Mouse (Mus musculus) liver, postnatal 0 days (tissue): ENCODE data around the gene Slc6a9. TPM values are rescaled to one million over a fixed set of nuclear protein-coding genes. Genes with fewer than 3 reads are reported as not detected.

Experiments used
- ATAC-seq: fragments of 200-750 bp; cut with Nextera tagmentation; 2 replicates; pipeline ENCODE4 v1.8.0; 2017; ENCODE audit warnings: mild to moderate bottlenecking, moderate library complexity
- DNase-seq: peaks from one replicate; pipeline ENCODE4 v3.0.0-alpha.2; 2016
- H3K27ac ChIP-seq: fragments of 300-500 bp; sonication (generic); 2 replicates; pipeline ENCODE4 v1.5.1; 2014; ENCODE audit warnings: antibody characterized with exemption, moderate library complexity, mild to moderate bottlenecking, low read depth
- H3K27me3 ChIP-seq: fragments of 300-500 bp; sonication (generic); 2 replicates; pipeline ENCODE4 v1.6.1; 2014; ENCODE audit warnings: low read length, control low read depth, mixed read lengths; ENCODE audit not compliant: insufficient read depth
- H3K36me3 ChIP-seq: fragments of 300-500 bp; sonication (generic); replicated peaks from 2 replicates; pipeline ENCODE4 v1.6.1; 2014; ENCODE audit warnings: mild to moderate bottlenecking, control low read depth, low read length, moderate library complexity, mixed read lengths; ENCODE audit not compliant: insufficient read depth
- H3K4me1 ChIP-seq: fragments of 300-500 bp; sonication (generic); 2 replicates; pipeline ENCODE4 v1.6.1; 2014; ENCODE audit warnings: antibody characterized with exemption, mild to moderate bottlenecking, control low read depth; ENCODE audit not compliant: insufficient read depth
- H3K4me2 ChIP-seq: fragments of 300-500 bp; sonication (generic); 2 replicates; pipeline ENCODE4 v1.6.1; 2014; ENCODE audit warnings: low read depth, mild to moderate bottlenecking, low read length, moderate library complexity, mixed read lengths
- H3K4me3 ChIP-seq: fragments of 300-500 bp; sonication (generic); 2 replicates; pipeline ENCODE4 v1.5.1; 2014; ENCODE audit warnings: low read depth, low read length
- H3K9ac ChIP-seq: fragments of 300-500 bp; sonication (generic); replicated peaks from 2 replicates; pipeline ENCODE4 v1.6.1; 2014; ENCODE audit warnings: mild to moderate bottlenecking, moderate library complexity
- H3K9me3 ChIP-seq: fragments of 300-500 bp; sonication (generic); 2 replicates; pipeline ENCODE4 v1.6.1; 2016; ENCODE audit warnings: mild to moderate bottlenecking, control low read depth, low read length, mixed read lengths
- CTCF ChIP-seq: sonication (generic); IDR thresholded peaks from 2 replicates; pipeline ENCODE4 v1.5.1; 2016; ENCODE audit warnings: antibody characterized with exemption, low read depth
- EP300 ChIP-seq: IDR thresholded peaks from 2 replicates; pipeline ENCODE4 v1.6.1; 2016; ENCODE audit warnings: antibody characterized with exemption, low read depth, mild to moderate bottlenecking
- WGBS: fragments of 180-500 bp; shearing (Covaris S2); extraction: QIAGEN DNeasy Blood & Tissue Kit; methylation state at CpG from one replicate; pipeline ENCODE4 v1.1.7; 2014; ENCODE audit not compliant: insufficient replicate concordance; 5-methylcytosine and 5-hydroxymethylcytosine counted together
- polyA plus RNA-seq: library from polyadenylated mRNA; unstranded; fragments of >200 nt; fragmentation: Nextera tagmentation; extraction: Ambion mirVana; gene quantifications from 2 replicates; pipeline ENCODE4 v1.2.1, GENCODE M21; 2015

Slc6a9 gene
- polyA plus RNA-seq, 1 experiment from 2014 or later = 19.5 TPM

- H3K27ac ChIP-seq = no peak overlapping the region
- H3K4me1 ChIP-seq = peaks cover 31% of the 10 kb centered on the region
- no peaks in the 10 kb centered on the region for H3K9me3 ChIP-seq
- no peak overlapping the region for H3K9ac ChIP-seq
- no peak overlapping the region for H3K4me3 ChIP-seq
- DNase-seq (no peak), ATAC-seq (no peak)
- TF ChIP-seq CTCF (no peak), EP300 (no peak)
- 74% methylated on average over 4 of the region's 4 CpGs for WGBS
- no peaks in the 10 kb centered on the region for H3K36me3 ChIP-seq
- no peaks in the 10 kb centered on the region for H3K27me3 ChIP-seq
- H3K4me2 ChIP-seq = no peak overlapping the region
Measured at GRCm38 (mm10) chr4:117917402-117917801, 83.1 kb downstream of the Slc6a9 start.

- ATAC-seq (no peak), DNase-seq (no peak)
- 82% methylated on average over 4 of the region's 4 CpGs for WGBS
- no peak overlapping the region for H3K27ac ChIP-seq
- no peak overlapping the region for H3K4me3 ChIP-seq
- H3K9me3 ChIP-seq = no peaks in the 10 kb centered on the region
- no peaks in the 10 kb centered on the region for H3K36me3 ChIP-seq
- no peaks in the 10 kb centered on the region for H3K27me3 ChIP-seq
- H3K4me1 ChIP-seq = peaks cover 31% of the 10 kb centered on the region
- TF ChIP-seq EP300 = no peak
- no peak for TF ChIP-seq CTCF
- no peak overlapping the region for H3K4me2 ChIP-seq
- no peak overlapping the region for H3K9ac ChIP-seq
Measured at GRCm38 (mm10) chr4:117917847-117918246, 83.5 kb downstream of the Slc6a9 start.

- no peak overlapping the region for H3K4me3 ChIP-seq
- H3K4me1 ChIP-seq = peaks cover 28% of the 10 kb centered on the region
- H3K27me3 ChIP-seq = 0 out of 2 replicates have a peak, but pooled peaks cover 2% of the 10 kb centered on the region
- DNase-seq (no peak), ATAC-seq (no peak)
- TF ChIP-seq CTCF = no peak
- no peak for TF ChIP-seq EP300
- H3K36me3 ChIP-seq = no peaks in the 10 kb centered on the region
- H3K9me3 ChIP-seq = no peaks in the 10 kb centered on the region
- no peak overlapping the region for H3K27ac ChIP-seq
- no peak overlapping the region for H3K9ac ChIP-seq
- WGBS = 53% methylated on average over 3 of the region's 3 CpGs
- no peak overlapping the region for H3K4me2 ChIP-seq
Measured at GRCm38 (mm10) chr4:117918261-117918660, 84.0 kb downstream of the Slc6a9 start.

- ATAC-seq (no peak), DNase-seq (no peak)
- H3K4me3 ChIP-seq = no peak overlapping the region
- TF ChIP-seq EP300 (no peak), CTCF (no peak)
- no peaks in the 10 kb centered on the region for H3K9me3 ChIP-seq
- H3K27me3 ChIP-seq = 0 out of 2 replicates have a peak, but pooled peaks cover 4% of the 10 kb centered on the region
- no peaks in the 10 kb centered on the region for H3K36me3 ChIP-seq
- no peak overlapping the region for H3K4me2 ChIP-seq
- H3K9ac ChIP-seq = no peak overlapping the region
- H3K27ac ChIP-seq = no peak overlapping the region
- 44% methylated on average over 5 of the region's 5 CpGs for WGBS
- peaks cover 23% of the 10 kb centered on the region for H3K4me1 ChIP-seq
Measured at GRCm38 (mm10) chr4:117918762-117919161, 84.5 kb downstream of the Slc6a9 start.

- ATAC-seq = no peak
- Histone ChIP-seq H3K4me2 (no peak overlapping the region), H3K4me3 (no peak overlapping the region), H3K27me3 (peaks cover 27% of the 10 kb centered on the region), H3K9ac (no peak overlapping the region), H3K9me3 (no peaks in the 10 kb centered on the region), H3K4me1 (peaks cover 4% of the 10 kb centered on the region), H3K36me3 (no peaks in the 10 kb centered on the region), H3K27ac (no peak overlapping the region)
- TF ChIP-seq CTCF (no peak), EP300 (no peak)
- WGBS = 88% methylated on average over 2 of the region's 2 CpGs
- DNase-seq = no peak
Measured at GRCm38 (mm10) chr4:117921358-117921757, 87.1 kb downstream of the Slc6a9 start.

- Histone ChIP-seq H3K27me3 (peaks cover 48% of the 10 kb centered on the region), H3K4me3 (no peak overlapping the region), H3K4me2 (no peak overlapping the region), H3K36me3 (no peaks in the 10 kb centered on the region), H3K9ac (no peak overlapping the region), H3K4me1 (peaks cover 13% of the 10 kb centered on the region), H3K9me3 (no peaks in the 10 kb centered on the region), H3K27ac (no peak overlapping the region)
- ATAC-seq (no peak), DNase-seq (no peak)
- TF ChIP-seq EP300 (no peak), CTCF (no peak)
- 49% methylated on average over 2 of the region's 2 CpGs for WGBS
Measured at GRCm38 (mm10) chr4:117923450-117923849, 89.1 kb downstream of the Slc6a9 start.

Other genes with a start within 250 kb of the Slc6a9 start
- gene Dmap1, start 152.2 kb upstream of the Slc6a9 start, polyA plus RNA-seq = 14.6 TPM in 2 replicates
- gene Gm12845, start 110.1 kb upstream of the Slc6a9 start, polyA plus RNA-seq = not detected in 2 replicates
- not detected in 2 replicates for gene Klf17, start 68.9 kb upstream of the Slc6a9 start, polyA plus RNA-seq
- gene Ccdc24, start 38.1 kb downstream of the Slc6a9 start, polyA plus RNA-seq = 0.15 and 0.34 TPM in 2 replicates
- 0.63 and 0.67 TPM in 2 replicates for gene B4galt2, start 49.0 kb downstream of the Slc6a9 start, polyA plus RNA-seq
- 149 and 164 TPM in 2 replicates for gene Atp6v0b, start 52.8 kb downstream of the Slc6a9 start, polyA plus RNA-seq
- gene Dph2, start 57.5 kb downstream of the Slc6a9 start, polyA plus RNA-seq = 3.5 and 4.5 TPM in 2 replicates
- gene Ipo13, start 80.5 kb downstream of the Slc6a9 start, polyA plus RNA-seq = 7.5 and 7.7 TPM in 2 replicates
- 0.88 TPM in 2 replicates for gene Artn, start 95.3 kb downstream of the Slc6a9 start, polyA plus RNA-seq